Mouse (Mus musculus): ENCODE results near the gene Mybl2. TPM values are rescaled to one million over a fixed set of nuclear protein-coding genes. Genes with fewer than 3 reads are reported as not detected.

Gene Mybl2
- 1 to 10 TPM; 4.0 to 5.8 TPM for total RNA-seq (2023)

GRCm38 (mm10) chr2:163054335-163054840 lies at the start of gene Mybl2:
Mybl2 (plus strand) TSS chr2:163054687.

GRCm38 (mm10) chr2:163016916-163017743 lies 37.4 kb upstream of the Mybl2 start, which contains the start of gene Ift52:
Ift52 (plus strand) TSS chr2:163017354.

GRCm38 (mm10) chr2:163087728-163088127 lies 33.2 kb downstream of the Mybl2 start, which contains the start of gene Gtsf1l:
Gtsf1l (minus strand) TSS chr2:163087855.

Other genes starting within 250 kb of the Mybl2 start
- 100 to 1,000 TPM; 231 to 244 TPM for gene Srsf6, start 123.2 kb upstream of the Mybl2 start, total RNA-seq (2023)
- 1 to 10 TPM in 1 of 2 experiments, not detected in 1; 2.2 TPM for gene L3mbtl1, start 111.2 kb upstream of the Mybl2 start, total RNA-seq (2023)
- not detected for gene Sgk2, start 67.4 kb upstream of the Mybl2 start, total RNA-seq (2023)
- gene Ift52, start 37.3 kb upstream of the Mybl2 start, total RNA-seq (2023): 10 to 100 TPM; 27.6 to 33.3 TPM
- gene Gtsf1l, start 33.2 kb downstream of the Mybl2 start, total RNA-seq (2023): not detected
- under 1 TPM; 0.24 to 0.29 TPM for gene Tox2, start 148.4 kb downstream of the Mybl2 start, total RNA-seq (2023)